ENCODE assay signal across 8 mouse cellular contexts in the genomic region with DNA sequence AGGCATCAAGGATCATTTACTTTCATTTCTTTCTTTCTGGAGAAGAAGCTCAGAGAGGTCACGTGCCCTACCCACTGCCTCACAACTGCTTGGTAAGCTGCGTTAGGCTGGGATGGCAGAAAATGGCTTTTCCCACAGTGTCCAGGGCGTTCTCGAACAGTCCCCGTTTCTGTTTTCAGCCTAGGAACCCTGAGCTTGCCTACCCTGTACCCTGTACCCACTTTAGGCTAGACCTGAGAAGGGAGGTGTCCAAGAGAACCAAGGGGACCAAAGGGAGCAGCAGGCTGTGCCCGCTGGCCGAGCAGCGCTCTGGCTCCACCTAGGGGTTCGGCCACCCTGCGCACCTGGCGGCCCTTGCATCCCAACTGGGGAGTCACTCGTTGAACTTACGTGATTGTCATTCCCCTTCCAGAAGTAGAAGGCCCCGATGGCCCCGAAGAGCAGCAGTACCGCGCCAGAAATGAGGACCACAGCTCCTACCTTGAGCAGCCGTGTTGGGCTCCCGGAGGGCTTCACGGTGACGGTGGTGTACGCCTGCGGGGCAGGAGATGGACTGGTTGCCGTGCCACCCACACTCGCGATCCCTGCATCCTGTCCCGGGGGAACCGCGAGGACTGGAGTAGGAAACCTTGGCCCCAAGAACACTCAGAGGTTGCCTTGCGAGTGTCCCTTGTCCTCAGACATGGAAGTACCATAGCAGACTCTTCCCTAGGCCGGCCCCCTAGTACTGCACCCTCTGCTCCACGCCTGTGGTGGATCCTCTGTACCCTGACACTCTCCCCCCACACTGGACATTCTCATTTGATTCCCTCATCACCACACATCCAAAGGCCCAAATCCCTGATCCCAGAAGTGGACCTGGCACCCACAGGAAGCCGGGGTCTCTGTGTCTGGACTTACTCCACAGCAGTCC. TPM values are rescaled to one million over a fixed set of nuclear protein-coding genes. Genes with fewer than 3 reads are reported as not detected.
DNase-seq lines count a peak whose midpoint lies in the region; ATAC-seq and TF ChIP-seq lines count a peak whose summit lies in the region.

No protein-coding gene starts in this region.

- H3K9me3 ChIP-seq in embryonic facial prominence, embryonic 12.5 days: no peaks in the 10 kb centered on the region
- no peaks in the 10 kb centered on the region for H3K9me3 ChIP-seq in liver, postnatal 0 days (ENCODE audit: low read length)
- no peaks in the 10 kb centered on the region for H3K9me3 ChIP-seq in neural tube, embryonic 11.5 days (ENCODE audit: control insufficient read depth, low read length)

- H3K9ac ChIP-seq in embryonic facial prominence, embryonic 12.5 days: peak overlapping the region; percentile 16; the same call in 1 of the 2 replicates
- no peak overlapping the region; the same call in 1 of the 2 replicates for H3K9ac ChIP-seq in liver, postnatal 0 days (replicated peaks)
- H3K9ac ChIP-seq in neural tube, embryonic 11.5 days (ENCODE audit: low read length): peak overlapping the region; percentile 29; the same call in 1 of the 2 replicates

- peak overlapping the region; percentile 54 for H3K4me2 ChIP-seq in embryonic facial prominence, embryonic 12.5 days (replicated peaks)
- peak overlapping the region; percentile 62 for H3K4me2 ChIP-seq in liver, postnatal 0 days (ENCODE audit: low read depth, low read length)
- H3K4me2 ChIP-seq in neural tube, embryonic 11.5 days (ENCODE audit: low read depth): peak overlapping the region; percentile 38

- H3K4me1 ChIP-seq in embryonic facial prominence, embryonic 12.5 days: 0 out of 2 replicates have a peak, but pooled peaks cover 8% of the 10 kb centered on the region
- H3K4me1 ChIP-seq in liver, postnatal 0 days (ENCODE audit: insufficient read depth): peaks cover 6% of the 10 kb centered on the region
- H3K4me1 ChIP-seq in neural tube, embryonic 11.5 days (ENCODE audit: control insufficient read depth, insufficient read depth, low read length): peaks cover 6% of the 10 kb centered on the region; the same call in 1 of the 2 replicates

- no peak overlapping the region for H3K27ac ChIP-seq in embryonic facial prominence, embryonic 12.5 days
- H3K27ac ChIP-seq in liver, postnatal 0 days (ENCODE audit: low read depth): no peak overlapping the region
- 0 out of 2 replicates have a peak overlapping the region, but pooled peaks have one; percentile 11 for H3K27ac ChIP-seq in neural tube, embryonic 11.5 days (ENCODE audit: low read depth, low read length)

- peak overlapping the region; percentile 27 for H3K4me3 ChIP-seq in embryonic facial prominence, embryonic 12.5 days
- peak overlapping the region; percentile 22; the same call in 1 of the 2 replicates for H3K4me3 ChIP-seq in liver, postnatal 0 days (ENCODE audit: low read depth, low read length)
- H3K4me3 ChIP-seq in neural tube, embryonic 11.5 days (ENCODE audit: low read depth, low read length): peak overlapping the region; percentile 20

- no peak for TF ChIP-seq EP300 in liver, postnatal 0 days (IDR thresholded peaks at IDR 0.05; ENCODE audit: low read depth)

- DNase-seq in CD4-positive, CD25-positive, alpha-beta regulatory T cell, adult 2 months (ENCODE audit: low read depth, low spot score): peak; percentile 75
- DNase-seq in adrenal gland, postnatal 25 days: peak; percentile 81
- peak; percentile 40 to 41 for DNase-seq in heart, adult 9 months (ENCODE audit: low spot score in 2 of 2)
- DNase-seq in kidney, adult 8-10 months: peak; percentile 53 to 74
- DNase-seq in liver, postnatal 0 days: peak; percentile 73
- peak; percentile 75 for DNase-seq in neural tube, embryonic 11.5 days (ENCODE audit: low spot score)
- DNase-seq in testis, postnatal 10 days (ENCODE audit: low spot score): peak; percentile 83

- H3K27me3 ChIP-seq in embryonic facial prominence, embryonic 12.5 days: peaks cover 5% of the 10 kb centered on the region; the same call in 1 of the 2 replicates
- 0 out of 2 replicates have a peak, but pooled peaks cover 5% of the 10 kb centered on the region for H3K27me3 ChIP-seq in liver, postnatal 0 days (ENCODE audit: insufficient read depth, low read length)
- H3K27me3 ChIP-seq in neural tube, embryonic 11.5 days (ENCODE audit: control insufficient read depth, insufficient read depth, low read length): 0 out of 2 replicates have a peak, but pooled peaks cover 3% of the 10 kb centered on the region

- peak; percentile 89 for TF ChIP-seq CTCF in liver, postnatal 0 days (IDR thresholded peaks at IDR 0.05; ENCODE audit: low read depth)

- no peaks in the 10 kb centered on the region for H3K36me3 ChIP-seq in embryonic facial prominence, embryonic 12.5 days
- H3K36me3 ChIP-seq in liver, postnatal 0 days (replicated peaks; ENCODE audit: insufficient read depth, low read length): no peaks in the 10 kb centered on the region
- no peaks in the 10 kb centered on the region for H3K36me3 ChIP-seq in neural tube, embryonic 11.5 days (ENCODE audit: control insufficient read depth, insufficient read depth, low read length)

- peak; percentile 48; the same call in 1 of the 2 replicates for ATAC-seq in embryonic facial prominence, embryonic 12.5 days (ENCODE audit: insufficient number of reproducible peaks, insufficient read depth, low FRiP score, low TSS enrichment)
- peak; percentile 77 for ATAC-seq in liver, postnatal 0 days
- ATAC-seq in neural tube, embryonic 11.5 days (ENCODE audit: insufficient read depth, low FRiP score, low TSS enrichment): peak; percentile 80

- WGBS in embryonic facial prominence, embryonic 12.5 days: 14% methylated on average over 33 of the region's 33 CpGs
- WGBS in liver, postnatal 0 days (ENCODE audit: insufficient replicate concordance): 17% methylated on average over 33 of the region's 33 CpGs
- 14% methylated on average over 33 of the region's 33 CpGs for whole genome bisulfite sequencing in neural tube, embryonic 11.5 days

RNA-seq across cellular contexts. Expression of gene Cnmd, which starts 0.7 kb away (rescaled TPM):
- total RNA-seq in adrenal gland, postnatal 25 days (2021): 0.88 and 0.90 TPM in 2 replicates
- polyA plus RNA-seq in embryonic facial prominence, embryonic 12.5 days (2016; fragmentation: Nextera tagmentation; extraction: Ambion mirVana): 39.4 and 51.2 TPM in 2 replicates
- polyA plus RNA-seq in liver, postnatal 0 days (2015; fragmentation: Nextera tagmentation; extraction: Ambion mirVana): 0.12 and 0.23 TPM in 2 replicates
- polyA plus RNA-seq in neural tube, embryonic 11.5 days (2014; fragmentation: Nextera tagmentation; extraction: Ambion mirVana): 13.3 and 15.3 TPM in 2 replicates

Comparison
In these comparisons a context has a peak if more than half of its experiments do, and no peak if none do; other contexts are left out.
1. RNA of gene Cnmd, which starts 0.7 kb away (polyA plus RNA-seq): 39.4 to 51.2 TPM in embryonic facial prominence, embryonic 12.5 days and 13.3 to 15.3 TPM in neural tube, embryonic 11.5 days; 0.12 to 0.23 TPM in liver, postnatal 0 days; every median in the first group is over 10 times any median in the second.
2. Peak in every context shown above with its lines, with median percentiles within 50 percentile points of each other: DNase-seq, ATAC-seq, H3K4me2 ChIP-seq and H3K4me3 ChIP-seq.